Mouse (Mus musculus): ENCODE data around the gene Bivm. TPM values are rescaled to one million over a fixed set of nuclear protein-coding genes. Genes with fewer than 3 reads are reported as not detected.

Bivm gene
- polyA plus RNA-seq, 1 experiment from 2014 or later: 15.3 TPM

- ATAC-seq (ENCODE audit: insufficient number of reproducible peaks, insufficient read depth, low FRiP score, low read depth): no peak
- WGBS: 97% methylated on average over 5 of the region's 5 CpGs
- H3K9ac ChIP-seq (ENCODE audit: low read length): no peak overlapping the region
- H3K4me3 ChIP-seq (ENCODE audit: control insufficient read depth in 1 of 2, insufficient read depth in 1 of 2, low read depth in 1 of 2, low read length in 2 of 2): no peak overlapping the region
- no peaks in the 10 kb centered on the region for H3K4me1 ChIP-seq (ENCODE audit: control insufficient read depth in 2 of 2, insufficient read depth in 2 of 2, low read length in 2 of 2)
- H3K27ac ChIP-seq (replicated peaks in 1 of 2; ENCODE audit: control insufficient read depth in 1 of 2, insufficient read depth in 1 of 2, low read depth in 2 of 2, low read length in 2 of 2): no peak overlapping the region
- no peaks in the 10 kb centered on the region for H3K9me3 ChIP-seq (ENCODE audit: control insufficient read depth, low read length)
- no peak overlapping the region for H3K4me2 ChIP-seq (ENCODE audit: low read length)
- H3K27me3 ChIP-seq (ENCODE audit: control insufficient read depth, insufficient read depth, low read length): no peaks in the 10 kb centered on the region
- H3K36me3 ChIP-seq (ENCODE audit: control insufficient read depth, insufficient read depth, low read length): peaks cover 78% of the 10 kb centered on the region
Measured at GRCm38 (mm10) chr1:44178086-44178485, 59.3 kb downstream of the Bivm start.

- H3K4me3 ChIP-seq (ENCODE audit: control insufficient read depth in 1 of 2, insufficient read depth in 1 of 2, low read depth in 1 of 2, low read length in 2 of 2): no peak overlapping the region
- no peak overlapping the region for H3K9ac ChIP-seq (ENCODE audit: low read length)
- H3K4me2 ChIP-seq (ENCODE audit: low read length): no peak overlapping the region
- no peaks in the 10 kb centered on the region for H3K27me3 ChIP-seq (ENCODE audit: control insufficient read depth, insufficient read depth, low read length)
- peaks cover 7% of the 10 kb centered on the region for H3K36me3 ChIP-seq (ENCODE audit: control insufficient read depth, insufficient read depth, low read length)
- no peak overlapping the region for H3K27ac ChIP-seq (replicated peaks in 1 of 2; ENCODE audit: control insufficient read depth in 1 of 2, insufficient read depth in 1 of 2, low read depth in 2 of 2, low read length in 2 of 2)
- no peak for ATAC-seq (ENCODE audit: insufficient number of reproducible peaks, insufficient read depth, low FRiP score, low read depth)
- no peaks in the 10 kb centered on the region for H3K9me3 ChIP-seq (ENCODE audit: control insufficient read depth, low read length)
- H3K4me1 ChIP-seq (ENCODE audit: control insufficient read depth in 2 of 2, insufficient read depth in 2 of 2, low read length in 2 of 2): no peaks in the 10 kb centered on the region
Measured at GRCm38 (mm10) chr1:44186396-44186795, 67.6 kb downstream of the Bivm start.

Other genes starting within 250 kb of the Bivm start
- gene Tpp2, start 185.3 kb upstream of the Bivm start, polyA plus RNA-seq (2014; fragmentation: Nextera tagmentation; extraction: Ambion mirVana): 49.3 and 49.8 TPM in 2 replicates
- gene Mettl21c, start 98.9 kb upstream of the Bivm start, polyA plus RNA-seq (2014; fragmentation: Nextera tagmentation; extraction: Ambion mirVana): 0.28 and 0.47 TPM in 2 replicates
- 0.07 TPM in 1 of 2 replicates, not detected in the other for gene Gm8251, start 57.0 kb upstream of the Bivm start, polyA plus RNA-seq (2014; fragmentation: Nextera tagmentation; extraction: Ambion mirVana)
- gene Tex30, start 16.5 kb upstream of the Bivm start, polyA plus RNA-seq (2014; fragmentation: Nextera tagmentation; extraction: Ambion mirVana): 66.1 and 69.7 TPM in 2 replicates
- 44.6 and 48.8 TPM in 2 replicates for gene Kdelc1, start 149 bp upstream of the Bivm start, polyA plus RNA-seq (2014; fragmentation: Nextera tagmentation; extraction: Ambion mirVana)
- gene Ercc5, start 28.8 kb downstream of the Bivm start, polyA plus RNA-seq (2014; fragmentation: Nextera tagmentation; extraction: Ambion mirVana): 13.7 and 16.4 TPM in 2 replicates
- gene Mettl21e, start 100.0 kb downstream of the Bivm start, polyA plus RNA-seq (2014; fragmentation: Nextera tagmentation; extraction: Ambion mirVana): 0.05 TPM in 1 of 2 replicates, not detected in the other

All from heart, embryonic 14.5 days (tissue).